Mouse (Mus musculus) layer of hippocampus, postnatal 36 days (tissue): Measurements from ENCODE around the gene 4921524J17Rik. TPM values are rescaled to one million over a fixed set of nuclear protein-coding genes. Genes with fewer than 3 reads are reported as not detected.
A peak's percentile ranks its signal among the peaks of the same experiment; 100 is the strongest.

ENCODE experiments used
- DNase-seq, 2 experiments: peaks; one replicate each; pipeline ENCODE4 v3.0.0; 2022
- total RNA-seq, 2 experiments: library from RNA; stranded (reverse); gene quantifications; 2 replicates each; pipeline ENCODE4 v1.2.3; 2021

The 4921524J17Rik gene
- total RNA-seq, 2 experiments from 2014 or later: 16.8 to 17.1 TPM

GRCm38 (mm10) chr8:85441564-85441963 lies 8.9 kb upstream of the 4921524J17Rik start:
- no peak for DNase-seq

- no peak for DNase-seq
Measured at GRCm38 (mm10) chr8:85435736-85436135, 3.1 kb upstream of the 4921524J17Rik start.

DNA sequence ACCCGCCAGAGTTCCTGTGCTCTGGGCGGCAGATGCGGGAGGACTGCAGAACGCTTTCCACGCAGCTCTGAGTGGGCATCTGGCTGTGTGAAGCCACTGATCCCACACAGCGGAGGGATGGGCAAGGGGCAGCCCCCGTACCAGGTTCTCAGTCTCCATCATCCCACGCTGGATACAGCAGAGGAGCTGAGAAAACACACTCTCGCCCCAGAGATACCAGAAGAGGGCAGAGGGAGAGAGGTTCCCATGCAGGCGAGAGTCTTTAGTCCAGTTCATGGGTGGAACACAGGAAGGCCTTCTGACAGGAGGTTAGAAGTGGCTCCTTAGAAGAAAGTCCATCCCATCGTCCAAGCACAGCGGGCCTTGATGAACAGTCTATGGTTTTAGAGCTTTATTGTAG lies 2.2 kb upstream of the 4921524J17Rik start:
- DNase-seq: no peak

- no peak for DNase-seq
Measured at GRCm38 (mm10) chr8:85433017-85433393, 372 bp upstream of the 4921524J17Rik start.

- DNase-seq: no peak
Measured at GRCm38 (mm10) chr8:85431281-85432167, 1.1 kb downstream of the 4921524J17Rik start.

GRCm38 (mm10) chr8:85430801-85431200 lies 1.8 kb downstream of the 4921524J17Rik start:
- DNase-seq: no peak

DNA sequence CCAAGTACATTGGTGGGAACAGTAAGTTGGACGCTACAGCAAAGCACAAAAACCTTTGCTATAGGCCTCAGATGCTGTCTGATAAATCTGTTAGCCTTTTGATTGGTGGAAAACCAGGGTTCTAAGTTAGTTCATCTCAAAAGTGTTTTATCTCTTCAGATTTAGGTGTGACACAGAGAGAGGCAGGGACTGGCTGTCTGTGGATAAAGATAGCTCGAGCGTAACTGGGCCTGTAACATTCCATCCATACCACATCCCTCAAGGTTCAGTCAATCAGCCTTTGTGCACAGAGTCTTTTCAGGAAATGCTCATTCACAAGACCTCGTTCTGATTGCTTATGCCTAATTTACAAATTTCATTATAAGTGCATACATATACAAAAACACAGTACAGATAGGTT lies 3.4 kb downstream of the 4921524J17Rik start:
- DNase-seq: no peak

GRCm38 (mm10) chr8:85427026-85427425 lies 5.6 kb downstream of the 4921524J17Rik start:
- DNase-seq: no peak

GRCm38 (mm10) chr8:85421329-85421728 lies 11.3 kb downstream of the 4921524J17Rik start:
- DNase-seq: no peak

DNA sequence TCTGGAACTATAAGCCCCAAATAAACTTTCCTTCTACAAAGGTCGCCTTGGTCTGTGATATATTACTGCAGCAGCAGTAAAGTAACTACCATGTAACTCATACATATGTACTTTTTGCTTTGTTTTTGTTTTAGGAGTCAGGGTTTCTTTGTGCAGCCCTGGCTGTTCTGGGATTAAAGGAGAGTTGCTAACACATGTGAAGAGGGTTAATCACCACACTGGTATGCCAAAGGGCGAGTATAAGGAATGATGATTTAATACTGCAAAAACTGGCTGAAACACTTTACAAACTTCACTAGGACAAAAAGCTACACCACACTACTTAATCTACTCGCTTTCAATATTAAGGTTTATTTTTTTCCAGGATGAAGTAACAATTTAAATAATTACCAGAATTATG lies 24.1 kb downstream of the 4921524J17Rik start:
- no peak for DNase-seq

DNA sequence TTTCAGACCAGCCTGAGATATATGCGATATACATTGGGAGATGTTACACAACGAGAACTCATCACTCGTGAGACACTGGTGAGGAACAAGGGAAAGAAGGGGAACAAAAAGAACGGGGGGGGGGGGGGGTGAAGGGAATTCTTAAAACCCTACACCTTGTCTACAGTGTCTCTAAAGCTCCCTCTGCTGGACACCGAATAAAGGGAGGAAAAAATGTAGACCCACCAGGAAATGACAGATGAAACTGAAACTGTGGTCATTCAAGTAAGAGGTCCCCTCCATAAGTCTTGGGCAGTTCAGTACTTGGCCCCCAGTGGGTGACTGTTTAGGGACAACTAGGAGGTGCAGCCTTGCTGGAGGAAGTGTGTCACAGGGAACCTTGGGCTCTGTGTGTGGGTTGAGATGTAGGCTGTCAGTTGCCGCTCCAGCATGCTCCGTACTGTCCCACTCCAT lies 24.6 kb downstream of the 4921524J17Rik start:
- peak in 1 of 2 experiments; percentile 11 for DNase-seq

DNA sequence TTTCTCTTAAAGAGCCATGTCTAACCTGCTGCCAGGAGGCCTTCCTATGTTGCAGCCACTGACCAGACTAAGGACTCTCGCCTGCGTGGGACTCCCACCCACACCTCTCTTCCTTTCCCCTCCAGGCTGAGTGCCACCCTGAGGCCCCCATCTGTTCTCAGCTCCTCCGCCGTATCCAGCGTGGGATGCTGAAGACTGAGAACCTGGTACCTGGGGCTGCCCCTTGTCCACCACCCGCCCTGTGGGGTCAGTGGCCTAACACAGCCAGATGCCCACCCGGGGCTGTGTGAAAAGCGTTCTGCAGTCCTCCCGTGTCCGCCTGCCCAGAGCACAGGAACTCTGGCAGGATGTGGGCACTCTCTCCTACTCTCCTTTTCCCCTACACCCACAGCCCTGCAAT lies 26.7 kb downstream of the 4921524J17Rik start:
- DNase-seq: no peak

DNA sequence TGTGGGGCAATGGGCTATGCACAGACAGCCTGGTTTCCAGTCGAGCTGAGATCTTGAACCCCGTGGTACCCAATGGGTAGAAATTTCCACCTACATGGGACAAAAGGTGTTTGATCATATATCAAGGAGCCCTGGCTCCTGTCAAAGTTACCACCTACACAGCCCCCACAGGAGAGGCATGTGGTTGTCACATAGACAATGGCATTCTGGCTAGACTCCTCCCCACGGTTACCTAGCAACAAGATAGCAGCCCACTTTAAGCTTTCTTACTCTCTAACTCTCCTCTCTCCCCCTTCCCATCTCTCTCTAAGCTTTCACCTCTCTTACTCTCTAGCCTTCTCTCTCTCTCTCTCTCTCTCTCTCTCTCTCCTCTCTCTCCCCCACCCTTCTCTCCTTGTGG lies 27.2 kb downstream of the 4921524J17Rik start:
- DNase-seq: no peak

DNA sequence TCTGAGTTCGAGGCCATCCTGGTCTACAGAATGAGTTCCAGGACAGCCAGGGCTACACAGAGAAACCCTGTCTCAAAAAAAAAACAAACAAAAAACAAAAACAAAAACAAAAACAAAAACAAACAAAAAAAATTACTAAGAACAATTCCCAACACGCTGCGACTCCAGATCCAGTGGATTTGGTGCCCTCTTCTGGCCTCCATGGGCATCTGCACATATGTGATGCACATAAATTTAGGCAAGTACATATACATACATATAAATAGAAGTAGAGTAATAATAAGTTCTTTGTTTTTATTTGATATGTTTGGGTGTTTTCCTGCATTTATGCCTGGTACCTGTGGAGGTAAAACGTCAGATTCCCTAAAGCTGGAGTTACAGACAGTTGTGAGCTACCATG lies 34.1 kb downstream of the 4921524J17Rik start:
- no peak for DNase-seq

GRCm38 (mm10) chr8:85397508-85397907 lies 35.1 kb downstream of the 4921524J17Rik start:
- peak in 1 of 2 experiments; percentile 35 for DNase-seq

DNA sequence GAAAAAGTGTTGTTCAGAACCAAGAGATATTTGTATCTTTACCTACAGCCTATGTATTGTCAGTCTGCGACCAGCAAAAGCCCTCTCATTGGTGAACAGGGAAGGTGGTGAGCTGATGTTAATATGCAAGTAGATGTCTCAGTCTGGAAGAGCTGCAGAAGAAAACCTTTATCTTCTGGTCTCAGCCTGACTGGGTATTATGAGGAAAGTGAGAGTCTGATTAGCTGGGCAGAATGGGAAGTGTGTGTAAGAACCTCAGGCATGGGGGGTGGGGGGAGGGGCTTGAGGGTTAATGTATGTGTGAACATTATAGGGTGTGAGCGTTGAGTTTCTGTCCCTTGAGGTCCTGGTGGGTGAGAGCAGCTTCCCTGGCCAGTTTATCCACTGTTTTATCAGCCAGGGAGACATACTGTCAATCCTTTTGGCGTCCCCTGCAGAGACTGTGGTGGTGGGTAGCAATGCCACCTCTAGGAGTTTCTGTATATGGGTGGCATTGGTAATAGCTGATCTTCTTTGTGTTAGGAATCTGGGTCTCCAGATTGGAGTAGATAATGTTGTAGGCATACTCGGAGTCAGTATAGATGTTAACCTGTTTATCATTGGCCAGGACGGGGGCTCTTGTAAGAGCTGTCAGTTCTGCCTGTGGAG lies 36.1 kb downstream of the 4921524J17Rik start:
- no peak for DNase-seq

- no peak for DNase-seq
Measured at GRCm38 (mm10) chr8:85395681-85396431, 36.8 kb downstream of the 4921524J17Rik start.

GRCm38 (mm10) chr8:85395017-85395416 lies 37.6 kb downstream of the 4921524J17Rik start:
- no peak for DNase-seq

- no peak for DNase-seq
Measured at GRCm38 (mm10) chr8:85393199-85393598, 39.4 kb downstream of the 4921524J17Rik start.

DNA sequence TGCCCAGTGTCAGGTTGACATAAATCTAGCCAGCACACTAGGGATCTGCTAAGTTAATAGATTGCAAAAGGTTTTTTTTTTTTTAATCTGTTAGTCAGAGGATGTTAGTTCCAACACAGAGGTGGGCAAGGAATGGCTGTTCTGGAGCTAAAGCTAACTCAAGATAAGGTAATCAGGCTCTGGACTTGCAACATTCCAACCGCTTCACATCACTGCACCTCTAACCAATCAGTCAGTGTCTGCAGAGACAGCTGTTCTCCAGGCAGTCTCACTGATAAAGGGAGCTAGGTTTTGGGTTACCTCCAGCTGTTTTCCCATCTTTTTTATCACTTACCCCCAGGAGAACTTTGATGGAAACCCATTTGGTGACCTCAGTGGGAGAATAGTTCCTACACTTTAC lies 41.2 kb downstream of the 4921524J17Rik start:
- DNase-seq: no peak

DNA sequence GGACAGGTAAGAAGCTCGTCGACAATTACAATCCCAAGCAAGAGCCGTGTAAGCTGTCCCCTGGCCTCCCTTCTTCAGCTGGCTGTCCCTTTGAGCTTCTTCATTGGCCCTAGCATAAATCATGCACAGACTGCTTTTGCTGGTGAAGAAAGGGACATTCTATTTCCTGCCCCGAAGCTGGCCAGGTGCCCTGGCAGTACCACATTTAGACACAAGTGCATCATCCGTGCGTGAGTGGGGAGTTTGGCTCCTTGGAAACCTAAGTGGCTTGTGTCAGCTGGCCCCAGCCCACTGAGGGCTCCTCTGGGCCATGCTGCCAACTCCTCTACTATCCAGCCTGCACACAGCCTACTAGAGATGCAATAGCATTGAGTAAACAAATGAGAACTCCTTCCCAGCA lies 46.4 kb downstream of the 4921524J17Rik start, which contains the start of gene Mylk3:
TSS of gene Mylk3 (minus strand) at position 141 of the 400 bp plus-strand sequence.
- DNase-seq: no peak

DNA sequence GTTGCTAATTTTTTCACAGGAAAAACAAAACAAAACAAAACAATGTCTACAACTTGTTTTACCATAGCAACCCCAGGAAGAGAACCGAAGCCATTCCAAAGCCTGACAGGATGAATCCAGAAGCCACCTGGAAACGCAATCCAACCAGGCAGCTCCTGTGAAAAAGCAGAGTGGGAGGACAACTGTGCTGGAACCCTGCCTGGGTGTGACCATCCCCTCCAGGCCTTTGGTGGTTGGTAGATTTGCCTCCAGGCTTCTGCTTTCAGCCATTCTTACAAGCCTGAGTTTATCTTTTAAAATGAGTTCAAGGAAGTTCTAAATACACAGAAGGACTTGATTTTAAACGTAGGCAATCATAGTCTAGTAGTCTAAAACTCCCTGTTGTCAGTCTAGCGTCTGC lies 50.7 kb downstream of the 4921524J17Rik start:
- DNase-seq: no peak

- DNase-seq: no peak
Measured at GRCm38 (mm10) chr8:85380824-85381209, 51.8 kb downstream of the 4921524J17Rik start.
